Mouse (Mus musculus) kidney, embryonic 16.5 days (tissue): Measurements from ENCODE around the gene Fggy. TPM values are rescaled to one million over a fixed set of nuclear protein-coding genes. Genes with fewer than 3 reads are reported as not detected.

Experiments used
- ATAC-seq: fragments of 200-750 bp; cut with Nextera tagmentation; 2 replicates; pipeline ENCODE4 v1.8.0; 2017; ENCODE audit warnings: moderate TSS enrichment; ENCODE audit not compliant: low FRiP score, low TSS enrichment
- H3K27ac ChIP-seq: fragments of 300-500 bp; sonication (generic); 2 replicates; pipeline ENCODE4 v1.5.1; 2014; ENCODE audit warnings: low read length
- H3K27me3 ChIP-seq: fragments of 300-500 bp; sonication (generic); 2 replicates; pipeline ENCODE4 v1.6.1; 2014; ENCODE audit warnings: low read length, control low read depth, mixed read lengths; ENCODE audit not compliant: insufficient read depth
- H3K36me3 ChIP-seq: fragments of 300-500 bp; sonication (generic); 2 replicates; pipeline ENCODE4 v1.6.1; 2014; ENCODE audit warnings: low read length, control low read depth, mixed read lengths; ENCODE audit not compliant: insufficient read depth
- H3K4me1 ChIP-seq: fragments of 300-500 bp; sonication (generic); 2 replicates; pipeline ENCODE4 v1.6.1; 2014; ENCODE audit warnings: low read length, control low read depth, mixed read lengths; ENCODE audit not compliant: insufficient read depth
- H3K4me2 ChIP-seq: fragments of 300-500 bp; sonication (generic); replicated peaks from 2 replicates; pipeline ENCODE4 v1.6.1; 2014; ENCODE audit warnings: low read depth, low read length
- H3K4me3 ChIP-seq: fragments of 300-500 bp; sonication (generic); 2 replicates; pipeline ENCODE4 v1.5.1; 2014; ENCODE audit warnings: mild to moderate bottlenecking, low read length
- H3K9ac ChIP-seq: fragments of 300-500 bp; sonication (generic); replicated peaks from 2 replicates; pipeline ENCODE4 v1.6.1; 2014; ENCODE audit warnings: low read length
- H3K9me3 ChIP-seq: fragments of 300-500 bp; sonication (generic); 2 replicates; pipeline ENCODE4 v1.6.1; 2016; ENCODE audit warnings: low read length, control low read depth
- WGBS: fragments of 180-500 bp; shearing (Covaris S2); extraction: QIAGEN DNeasy Blood & Tissue Kit; methylation state at CpG from one replicate; pipeline ENCODE4 v1.1.7; 2014; 5-methylcytosine and 5-hydroxymethylcytosine counted together
- polyA plus RNA-seq: library from polyadenylated mRNA; unstranded; fragments of >200 nt; fragmentation: Nextera tagmentation; extraction: Ambion mirVana; gene quantifications from 2 replicates; pipeline ENCODE4 v1.2.1, GENCODE M21; 2015

Fggy gene
- polyA plus RNA-seq, 1 experiment from 2014 or later: 42.7 TPM

DNA sequence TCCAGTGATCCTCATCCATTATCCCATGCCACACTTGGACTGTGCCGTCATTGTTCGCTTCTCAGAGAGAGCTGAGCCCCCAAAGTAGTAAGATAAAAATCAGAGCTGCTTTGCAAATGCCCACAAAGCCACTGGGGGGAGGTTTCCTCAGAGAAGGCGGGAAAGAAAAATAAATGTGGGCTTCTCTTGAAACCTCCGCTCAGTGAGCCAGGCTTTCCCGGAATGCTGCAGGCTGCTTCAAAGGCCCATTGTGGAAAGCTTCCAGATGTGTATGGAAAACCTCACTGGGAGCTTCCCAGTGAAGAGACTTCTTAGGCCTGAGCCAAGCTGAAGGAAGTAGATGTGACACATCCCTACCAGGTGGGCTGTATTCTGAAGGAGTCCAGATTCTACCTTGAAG, 339.3 kb downstream of the Fggy start:
- 52% methylated on average over 5 of the region's 5 CpGs for WGBS
- Histone ChIP-seq H3K27ac (no peak overlapping the region), H3K4me2 (no peak overlapping the region), H3K36me3 (no peaks in the 10 kb centered on the region), H3K27me3 (no peaks in the 10 kb centered on the region), H3K4me1 (peaks cover 5% of the 10 kb centered on the region; the same call in 1 of the 2 replicates), H3K9ac (no peak overlapping the region), H3K4me3 (no peak overlapping the region), H3K9me3 (no peaks in the 10 kb centered on the region)
- ATAC-seq: no peak

DNA sequence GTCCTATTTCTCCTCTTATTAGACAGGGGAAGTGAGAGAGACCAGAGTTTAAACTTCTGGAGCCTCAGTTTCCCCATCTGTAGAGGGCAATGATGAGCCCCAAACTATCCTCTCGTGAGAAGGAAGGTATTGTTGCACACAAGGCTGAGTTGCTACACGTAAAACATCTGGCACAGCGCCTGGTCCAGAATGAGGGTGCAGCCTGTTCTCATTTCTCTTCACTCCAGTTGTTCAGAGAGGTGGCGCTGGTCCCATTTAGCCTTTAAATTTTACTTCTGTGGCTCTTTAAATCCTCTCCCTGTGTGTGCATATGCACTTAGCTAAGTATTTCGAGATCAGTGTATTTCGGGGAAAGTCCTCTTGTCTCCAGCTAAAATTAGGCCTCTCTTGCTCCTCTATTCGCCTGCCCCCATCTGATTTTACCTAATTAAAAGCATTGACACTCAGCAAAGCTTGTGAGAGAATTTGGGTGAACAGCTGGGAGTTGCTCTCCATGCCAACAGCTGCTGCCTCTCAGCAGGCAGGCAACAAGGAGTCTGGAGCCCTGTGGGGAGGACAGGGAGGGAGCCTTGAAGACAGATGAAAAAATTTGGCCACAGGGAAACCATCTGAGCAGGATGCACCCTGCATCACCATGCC, 340.0 kb downstream of the Fggy start:
- H3K36me3 ChIP-seq: no peaks in the 10 kb centered on the region
- no peak for ATAC-seq
- no peaks in the 10 kb centered on the region for H3K9me3 ChIP-seq
- peaks cover 5% of the 10 kb centered on the region; the same call in 1 of the 2 replicates for H3K4me1 ChIP-seq
- no peak overlapping the region for H3K4me2 ChIP-seq
- H3K4me3 ChIP-seq: no peak overlapping the region
- no peak overlapping the region for H3K9ac ChIP-seq
- 73% methylated on average over 7 of the region's 7 CpGs for WGBS
- H3K27me3 ChIP-seq: no peaks in the 10 kb centered on the region
- H3K27ac ChIP-seq: no peak overlapping the region

- Histone ChIP-seq H3K36me3 (no peaks in the 10 kb centered on the region), H3K4me2 (no peak overlapping the region), H3K4me3 (no peak overlapping the region), H3K27ac (no peak overlapping the region), H3K9ac (no peak overlapping the region), H3K4me1 (peaks cover 5% of the 10 kb centered on the region; the same call in 1 of the 2 replicates), H3K27me3 (no peaks in the 10 kb centered on the region), H3K9me3 (no peaks in the 10 kb centered on the region)
- ATAC-seq: no peak
- WGBS: 28% methylated on average over 5 of the region's 6 CpGs
Observed at GRCm38 (mm10) chr4:95898714-95899113, 341.4 kb downstream of the Fggy start.

DNA sequence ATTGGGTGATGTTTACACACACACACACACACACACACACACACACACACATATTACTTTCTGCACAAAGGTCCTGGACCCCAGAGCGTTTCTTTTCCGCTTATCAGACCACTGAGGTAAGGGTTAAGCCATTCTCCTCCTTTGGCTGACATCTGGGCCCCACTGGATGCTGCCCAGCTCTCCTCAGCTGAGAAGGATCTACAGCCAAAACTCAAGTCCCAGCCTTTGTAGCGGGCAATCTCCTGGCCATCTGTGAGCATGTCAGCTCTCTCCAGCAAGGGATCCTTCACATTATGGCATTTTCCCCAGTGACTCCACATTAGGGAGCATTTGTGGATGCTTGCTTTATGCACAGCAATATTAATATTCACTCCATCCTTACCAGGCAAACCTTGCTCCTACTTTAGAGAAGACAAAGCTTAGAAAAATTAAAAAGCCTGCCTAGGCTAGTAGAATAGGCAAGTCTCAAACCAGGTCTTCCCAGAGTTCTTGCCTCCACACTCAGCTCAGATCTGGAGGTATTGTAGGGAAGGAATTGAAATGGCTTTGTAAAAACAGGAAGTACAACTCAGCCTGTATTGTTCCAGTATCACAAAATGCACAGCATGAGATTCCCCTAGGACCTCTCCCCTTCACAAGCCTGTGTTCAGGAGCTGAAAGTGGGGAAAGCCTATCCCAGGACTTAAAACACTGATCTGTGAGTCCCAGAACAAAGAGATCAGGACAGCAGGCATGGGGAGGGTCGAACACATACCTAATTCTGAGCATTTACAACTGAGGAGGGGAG, 342.8 kb downstream of the Fggy start:
- Histone ChIP-seq H3K9ac (no peak overlapping the region), H3K4me1 (peaks cover 5% of the 10 kb centered on the region; the same call in 1 of the 2 replicates), H3K27ac (no peak overlapping the region), H3K9me3 (no peaks in the 10 kb centered on the region), H3K4me3 (no peak overlapping the region), H3K27me3 (no peaks in the 10 kb centered on the region), H3K4me2 (no peak overlapping the region), H3K36me3 (no peaks in the 10 kb centered on the region)
- 60% methylated on average over 4 of the region's 4 CpGs for WGBS
- no peak for ATAC-seq

DNA sequence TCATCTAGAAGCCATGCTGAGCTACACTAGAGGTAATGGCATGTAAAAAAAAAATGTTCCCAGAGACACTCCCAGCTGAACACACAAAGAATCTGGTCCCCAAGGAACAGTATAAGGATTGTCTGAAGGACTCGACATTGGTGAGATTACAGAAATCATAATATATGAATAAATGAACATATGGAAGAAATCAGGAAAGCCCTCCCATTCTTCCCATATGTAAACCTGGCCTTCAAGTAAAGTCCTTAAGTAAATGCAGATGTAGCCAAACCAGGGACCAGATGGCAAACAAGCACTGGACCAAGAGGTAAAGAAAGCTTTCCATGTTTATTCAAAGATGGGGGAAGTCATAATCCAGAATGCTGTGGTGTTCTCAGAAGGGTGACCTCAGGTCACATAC, 343.5 kb downstream of the Fggy start:
- ATAC-seq: no peak
- Histone ChIP-seq H3K9ac (no peak overlapping the region), H3K4me3 (no peak overlapping the region), H3K27ac (no peak overlapping the region), H3K4me1 (peaks cover 5% of the 10 kb centered on the region; the same call in 1 of the 2 replicates), H3K36me3 (no peaks in the 10 kb centered on the region), H3K27me3 (no peaks in the 10 kb centered on the region), H3K9me3 (no peaks in the 10 kb centered on the region), H3K4me2 (no peak overlapping the region)
- WGBS: 40% methylated on average over 1 of the region's 1 CpGs

- Histone ChIP-seq H3K4me3 (no peak overlapping the region), H3K4me1 (no peaks in the 10 kb centered on the region), H3K36me3 (no peaks in the 10 kb centered on the region), H3K27me3 (no peaks in the 10 kb centered on the region), H3K9ac (no peak overlapping the region), H3K27ac (no peak overlapping the region), H3K9me3 (no peaks in the 10 kb centered on the region), H3K4me2 (no peak overlapping the region)
- ATAC-seq: no peak
Observed at GRCm38 (mm10) chr4:95906141-95906540, 348.8 kb downstream of the Fggy start.

- no peaks in the 10 kb centered on the region for H3K27me3 ChIP-seq
- H3K4me3 ChIP-seq: no peak overlapping the region
- no peak overlapping the region for H3K9ac ChIP-seq
- ATAC-seq: no peak
- no peaks in the 10 kb centered on the region for H3K36me3 ChIP-seq
- no peaks in the 10 kb centered on the region for H3K9me3 ChIP-seq
- no peak overlapping the region for H3K27ac ChIP-seq
- no peaks in the 10 kb centered on the region for H3K4me1 ChIP-seq
- H3K4me2 ChIP-seq: no peak overlapping the region
- 69% methylated on average over 2 of the region's 2 CpGs for WGBS
Observed at GRCm38 (mm10) chr4:95909689-95910654, 352.7 kb downstream of the Fggy start.

- H3K4me2 ChIP-seq: no peak overlapping the region
- H3K27ac ChIP-seq: no peak overlapping the region
- no peak overlapping the region for H3K4me3 ChIP-seq
- no peaks in the 10 kb centered on the region for H3K9me3 ChIP-seq
- H3K9ac ChIP-seq: no peak overlapping the region
- WGBS: 85% methylated on average over 1 of the region's 1 CpGs
- no peaks in the 10 kb centered on the region for H3K27me3 ChIP-seq
- ATAC-seq: no peak
- H3K36me3 ChIP-seq: no peaks in the 10 kb centered on the region
- H3K4me1 ChIP-seq: no peaks in the 10 kb centered on the region
Observed at GRCm38 (mm10) chr4:95913026-95913425, 355.7 kb downstream of the Fggy start.

- Histone ChIP-seq H3K4me3 (no peak overlapping the region), H3K27ac (no peak overlapping the region), H3K36me3 (no peaks in the 10 kb centered on the region), H3K9ac (no peak overlapping the region), H3K27me3 (no peaks in the 10 kb centered on the region), H3K4me2 (no peak overlapping the region), H3K9me3 (no peaks in the 10 kb centered on the region), H3K4me1 (no peaks in the 10 kb centered on the region)
- 80% methylated on average over 8 of the region's 8 CpGs for WGBS
- ATAC-seq: no peak
Observed at GRCm38 (mm10) chr4:95915628-95916579, 358.6 kb downstream of the Fggy start.
